Mouse (Mus musculus) spleen, postnatal 10 days (tissue): ENCODE measurements around the gene Clns1a.

Experiments
- DNase-seq, 2 experiments: peaks; one replicate each; pipeline ENCODE4 v3.0.0; 2021 to 2022; ENCODE audit warnings: low spot score in 2 of 2

Clns1a gene

DNA sequence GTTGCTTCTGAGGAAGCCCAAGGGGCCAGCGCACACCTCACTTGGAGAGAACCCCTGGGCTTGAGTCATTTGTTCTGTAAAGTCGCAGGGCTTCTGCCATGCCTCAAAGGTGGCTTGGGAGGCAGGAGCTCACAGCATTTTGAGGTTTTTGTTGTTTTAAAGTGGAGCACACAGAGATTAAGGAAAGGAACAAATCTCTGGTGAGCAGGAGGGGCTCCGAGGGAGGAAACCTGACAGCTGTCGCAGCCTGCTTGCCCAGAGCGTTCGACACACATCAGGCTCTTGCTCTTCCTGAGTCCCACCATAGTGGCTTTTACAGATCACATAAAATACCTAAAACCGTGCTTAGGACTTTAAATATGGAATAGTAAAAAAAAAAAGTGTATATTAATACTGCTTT lies 30.3 kb downstream of the Clns1a start:
- DNase-seq, result no peak

DNA sequence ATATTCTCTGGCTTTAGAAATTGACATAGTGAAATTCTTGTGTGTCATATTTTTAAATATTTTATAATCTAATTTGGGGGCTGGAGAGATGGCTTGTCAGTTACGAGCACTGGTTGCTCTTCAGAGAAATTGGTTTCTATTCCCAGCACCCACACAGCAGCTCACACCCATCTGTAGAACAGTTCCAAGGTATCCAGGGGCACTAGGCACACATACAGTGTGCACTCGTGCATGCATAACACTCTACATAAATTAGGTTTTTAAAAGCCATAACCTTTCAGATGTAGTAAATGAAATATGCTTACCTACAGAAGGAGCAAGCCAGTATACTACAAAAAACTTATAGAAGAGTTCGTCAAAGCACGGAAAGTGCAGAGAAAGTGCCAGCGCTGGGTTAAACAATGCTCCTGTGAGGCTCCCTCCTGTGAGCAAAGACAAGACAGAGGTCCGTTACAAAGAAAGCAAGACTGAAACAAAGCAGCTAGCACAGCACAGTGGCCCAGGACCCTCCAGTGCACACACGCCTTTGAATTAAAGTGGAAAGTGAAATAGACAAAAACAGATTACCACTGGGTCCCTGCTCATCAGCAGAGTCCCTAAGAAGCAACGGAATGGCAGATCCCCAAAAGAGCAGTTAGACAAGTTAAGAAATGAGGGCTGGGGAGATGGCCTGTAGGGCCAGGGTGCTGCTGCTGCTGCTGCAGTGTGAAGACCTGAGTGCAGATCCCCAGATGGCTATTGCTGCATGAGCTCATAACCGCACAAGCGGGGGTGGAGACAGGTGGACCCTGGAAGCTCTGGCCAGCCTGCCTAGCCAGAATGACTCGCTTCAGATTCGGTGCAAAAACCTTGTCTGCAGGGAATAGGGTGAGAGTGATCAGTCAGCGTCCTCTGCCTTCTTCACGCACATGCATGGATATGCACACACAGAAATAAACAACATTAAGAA lies 32.5 kb downstream of the Clns1a start:
- DNase-seq, result no peak

DNA sequence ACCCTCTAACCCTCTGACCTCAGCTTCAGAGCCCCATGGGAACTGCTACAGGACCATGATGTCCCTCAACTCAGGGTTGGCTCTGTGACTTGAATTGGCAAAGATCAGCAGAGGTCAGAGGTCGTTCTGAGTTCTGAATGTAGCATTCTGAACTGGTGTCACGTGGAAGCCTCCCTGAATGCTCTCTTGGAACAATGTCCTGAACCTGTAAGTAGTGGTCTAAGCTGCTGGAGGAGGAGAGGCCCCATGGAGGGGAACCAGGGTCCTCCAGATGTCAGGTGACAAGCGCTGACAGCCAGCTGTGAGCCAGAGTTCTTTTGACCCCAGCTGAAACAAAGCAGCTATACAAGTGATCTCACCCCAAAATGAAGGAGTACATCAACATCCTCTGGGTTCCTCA lies 34.0 kb downstream of the Clns1a start:
- DNase-seq, result no peak

DNA sequence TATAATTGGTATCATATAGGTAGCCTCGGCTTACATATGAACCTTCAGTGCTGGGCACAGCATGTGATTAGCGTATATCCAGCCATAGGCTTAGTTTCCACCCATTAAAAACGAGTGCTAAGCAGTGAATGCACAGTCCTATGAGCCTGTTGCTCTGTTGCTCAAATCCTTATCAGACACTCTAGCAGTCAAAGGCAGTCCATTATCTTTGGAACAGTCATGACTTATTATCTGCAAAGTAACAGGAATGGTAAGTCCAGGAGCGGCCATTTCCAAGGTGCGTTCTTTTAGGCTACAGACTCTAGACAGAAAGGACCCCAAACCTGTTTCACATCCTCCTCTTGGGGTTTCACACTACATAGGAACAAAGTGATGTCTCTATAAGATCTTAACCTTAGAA lies 37.2 kb downstream of the Clns1a start:
- DNase-seq, result no peak

GRCm38 (mm10) chr7:97735021-97735420 lies 38.6 kb downstream of the Clns1a start:
- no peak for DNase-seq

GRCm38 (mm10) chr7:97735886-97736420 lies 39.5 kb downstream of the Clns1a start:
- DNase-seq, result no peak

DNA sequence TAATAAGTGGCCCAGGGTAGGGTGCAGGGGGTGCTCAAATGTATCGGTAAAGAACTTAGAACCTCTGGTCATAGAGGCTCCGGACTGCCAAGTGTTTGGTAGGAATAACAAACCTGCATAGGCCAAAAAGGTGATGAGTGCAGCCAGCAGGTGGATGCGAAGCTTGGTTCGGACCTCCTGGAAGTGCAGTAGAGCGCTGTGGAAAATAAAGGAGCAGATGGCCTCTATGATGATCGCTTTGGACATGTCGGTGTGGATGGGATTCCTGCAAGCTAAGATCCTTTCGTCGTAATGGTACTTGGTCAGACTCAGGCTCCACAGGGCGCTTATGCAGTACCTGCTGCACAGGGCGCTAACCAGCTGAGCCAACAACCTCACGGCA lies 40.8 kb downstream of the Clns1a start:
- DNase-seq, result no peak

- peak; percentile 72 to 84 for DNase-seq
Observed at GRCm38 (mm10) chr7:97737638-97738456, 41.4 kb downstream of the Clns1a start, which contains the start of gene Aqp11. Aqp11 (minus strand) TSS chr7:97738289.

GRCm38 (mm10) chr7:97740948-97741347 lies 44.5 kb downstream of the Clns1a start:
- DNase-seq, result no peak

DNA sequence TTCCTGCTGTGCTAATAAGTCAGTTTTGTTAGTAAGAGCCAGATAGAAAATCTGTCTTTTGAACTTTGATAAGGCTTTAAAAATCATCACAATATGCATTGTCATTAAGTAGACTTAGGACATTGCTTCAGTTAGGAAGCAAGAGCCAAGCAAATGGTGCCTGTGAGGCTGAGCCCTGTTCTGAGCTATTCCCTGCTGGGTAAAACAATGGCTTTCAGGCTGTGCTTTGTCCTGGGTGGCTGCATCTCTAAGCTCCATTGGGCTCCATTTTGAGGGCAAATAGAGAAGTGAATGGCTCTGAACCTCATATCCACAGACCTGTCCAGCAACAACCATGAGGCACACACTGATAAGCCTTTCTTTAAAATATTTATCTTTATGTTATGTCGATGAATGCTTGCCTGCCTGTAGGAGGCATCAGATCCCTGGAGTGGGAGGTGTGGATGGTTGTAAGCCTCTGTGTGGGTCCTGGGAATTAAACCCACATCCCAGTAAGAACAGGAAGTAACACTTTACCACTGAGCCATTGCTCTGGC lies 45.4 kb downstream of the Clns1a start:
- no peak for DNase-seq

DNA sequence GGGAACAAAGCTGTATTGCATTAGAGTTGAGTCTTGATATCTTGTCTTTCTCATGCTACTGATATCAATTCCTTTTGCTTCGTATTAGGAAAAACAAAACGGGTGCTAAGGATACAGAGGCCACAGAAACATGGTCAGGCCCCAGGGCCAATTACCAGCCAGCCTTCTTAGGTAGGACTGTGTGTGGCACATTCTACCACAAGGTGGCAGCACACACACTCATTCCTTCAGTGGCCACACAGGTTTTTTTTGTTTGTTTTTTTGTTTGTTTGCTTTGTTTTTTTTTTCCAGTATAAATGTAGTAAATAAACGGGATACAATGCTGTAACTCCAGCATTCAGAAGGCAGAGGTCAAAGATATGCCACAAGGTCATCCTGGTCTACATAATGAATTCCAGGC lies 48.9 kb downstream of the Clns1a start:
- DNase-seq, result peak; percentile 37 to 77

GRCm38 (mm10) chr7:97747176-97747707 lies 50.8 kb downstream of the Clns1a start:
- no peak for DNase-seq

DNA sequence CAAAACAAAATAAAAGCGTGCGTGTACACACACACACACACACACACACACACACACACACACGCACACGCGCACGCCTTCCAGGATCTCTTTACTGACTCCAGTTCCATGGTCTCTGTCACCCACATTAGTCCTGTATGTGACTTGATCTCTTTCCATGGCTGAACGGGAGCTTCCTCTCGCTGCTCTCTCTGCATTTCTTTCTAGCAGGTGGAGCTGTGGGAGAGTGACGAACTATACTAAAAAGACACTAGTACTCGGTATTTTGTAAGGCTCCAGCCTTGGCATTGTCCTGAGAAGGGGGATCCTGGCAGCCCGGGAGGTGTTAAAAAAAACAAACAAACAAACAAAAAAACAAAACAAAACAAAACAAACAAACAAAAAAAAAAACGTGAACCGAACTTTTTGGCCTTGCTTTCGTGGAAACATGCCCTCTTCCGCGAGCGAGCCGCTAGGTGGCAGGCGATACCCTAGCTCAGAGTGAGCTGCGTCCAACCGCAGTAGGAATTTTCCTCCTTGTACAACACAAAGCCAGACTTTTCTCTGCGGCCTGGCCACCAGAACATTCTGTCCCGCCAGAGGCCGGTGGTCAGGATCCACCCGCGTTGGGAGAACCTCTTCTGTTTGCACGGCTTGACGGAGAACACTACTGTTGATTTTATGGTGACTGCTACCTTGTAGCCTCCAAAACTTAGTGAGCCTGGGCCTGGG lies 51.5 kb downstream of the Clns1a start:
- DNase-seq, result peak; percentile 73 to 88

GRCm38 (mm10) chr7:97748527-97749206 lies 52.2 kb downstream of the Clns1a start:
- peak in 1 of 2 experiments; percentile 40 for DNase-seq

- peak; percentile 34 to 57 for DNase-seq
Observed at GRCm38 (mm10) chr7:97749207-97750190, 53.1 kb downstream of the Clns1a start.

- no peak for DNase-seq
Observed at GRCm38 (mm10) chr7:97756967-97757881, 60.8 kb downstream of the Clns1a start.

DNA sequence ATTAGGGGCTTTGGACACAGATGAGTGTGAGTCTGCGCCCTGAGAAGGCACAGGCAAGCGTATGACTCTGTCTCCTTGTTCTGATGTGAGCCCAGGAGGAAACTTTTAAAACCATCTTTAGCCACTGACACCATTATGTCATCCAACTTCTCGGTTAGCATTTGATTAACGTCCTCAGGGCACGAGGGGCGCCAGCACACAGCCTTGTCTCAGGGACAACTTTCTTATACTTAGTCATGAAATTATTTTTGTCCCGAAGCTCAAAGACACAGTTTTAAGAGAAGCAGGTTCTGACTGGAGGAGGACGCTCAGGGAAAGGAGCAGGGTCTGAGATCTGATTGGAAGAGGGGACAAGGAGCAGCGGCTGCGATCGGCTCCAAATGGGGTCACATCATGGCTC lies 68.2 kb downstream of the Clns1a start:
- DNase-seq, result no peak
